Mouse (Mus musculus) kidney, adult 2 months (tissue): ENCODE results near the gene Zfp94. TPM values are rescaled to one million over a fixed set of nuclear protein-coding genes. Genes with fewer than 3 reads are reported as not detected.

Experiments used
- DNase-seq: peaks from one replicate; pipeline ENCODE4 v3.0.0; 2021
- H3K27ac ChIP-seq: fragments of 200-500 bp; 2 replicates; pipeline ENCODE4 v1.5.1; 2012; ENCODE audit warnings: low read depth, low read length, control low read depth, inconsistent platforms; ENCODE audit not compliant: insufficient read depth
- H3K27me3 ChIP-seq: fragments of 200-500 bp; replicated peaks from 2 replicates; pipeline ENCODE4 v1.6.1; 2012; ENCODE audit warnings: mild to moderate bottlenecking, moderate library complexity, low read length, inconsistent platforms; ENCODE audit not compliant: control insufficient read depth, insufficient read depth
- H3K36me3 ChIP-seq: fragments of 200-500 bp; 2 replicates; pipeline ENCODE4 v1.6.1; 2012; ENCODE audit warnings: mild to moderate bottlenecking, moderate library complexity, low read length, inconsistent platforms; ENCODE audit not compliant: control insufficient read depth, insufficient read depth
- H3K4me1 ChIP-seq: fragments of 200-500 bp; 2 replicates; pipeline ENCODE4 v1.6.1; 2011; ENCODE audit warnings: low read length; ENCODE audit not compliant: control insufficient read depth, insufficient read depth
- H3K4me3 ChIP-seq: fragments of 200-500 bp; 2 replicates; pipeline ENCODE4 v1.5.1; 2011; ENCODE audit warnings: mild to moderate bottlenecking, low read depth, low read length, control low read depth; ENCODE audit not compliant: insufficient read depth
- CTCF ChIP-seq: fragments of 200-500 bp; conservative IDR thresholded peaks from 2 replicates; pipeline ENCODE4 v1.5.1; 2011; ENCODE audit warnings: low read depth, mild to moderate bottlenecking, control low read depth, low read length, moderate library complexity, mixed read lengths; ENCODE audit not compliant: insufficient read depth, insufficient read length
- POLR2A ChIP-seq: fragments of 200-500 bp; IDR thresholded peaks from one replicate; pipeline ENCODE4 v1.6.1; 2011; ENCODE audit warnings: low read depth, low read length, control low read depth
- WGBS: fragments of 180-500 bp; shearing (Covaris S2); methylation state at CpG from one replicate; pipeline ENCODE4 v1.1.7; 2018; 5-methylcytosine and 5-hydroxymethylcytosine counted together
- polyA plus RNA-seq: library from polyadenylated mRNA; depleted of rRNA; stranded (reverse); fragments of >200 nt; gene quantifications from 2 replicates; pipeline ENCODE4 v1.2.3, GENCODE M21; 2012; rRNA removed

Gene Zfp94
- polyA plus RNA-seq = 9.4 and 10.5 TPM in 2 replicates

DNA sequence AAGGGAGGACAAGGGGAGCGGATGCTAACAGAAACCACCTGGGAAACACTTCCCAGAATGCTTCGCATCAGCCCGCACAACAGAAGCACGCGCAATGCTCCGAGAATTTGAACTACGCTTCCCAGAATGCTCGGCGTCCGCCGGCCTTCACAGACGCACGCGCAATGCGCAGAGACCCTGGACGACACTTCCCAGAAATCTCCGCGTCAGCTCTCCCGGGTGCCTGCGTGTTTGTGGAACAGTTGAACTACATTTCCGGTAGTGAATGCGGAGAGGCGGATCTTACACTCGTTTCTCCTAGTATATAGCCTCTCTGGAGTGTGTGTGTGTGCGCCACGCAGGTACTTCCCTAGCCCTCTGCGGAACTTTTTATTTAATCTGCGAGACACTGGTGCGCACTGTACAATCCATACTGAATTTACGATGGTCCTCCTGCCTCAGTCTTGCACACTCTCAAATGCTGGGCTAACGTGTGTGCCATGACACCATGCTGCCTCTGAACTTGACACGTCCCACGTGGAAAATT is at the start of gene Zfp94:
Gene Zfp94, minus strand, starts transcription at position 100 of the 526 bp plus-strand sequence.
- peak; percentile 98 for DNase-seq
- Histone ChIP-seq H3K27me3 (no peaks in the 10 kb centered on the region), H3K4me1 (peaks cover 6% of the 10 kb centered on the region; the same call in 1 of the 2 replicates), H3K36me3 (no peaks in the 10 kb centered on the region), H3K27ac (peak within 1 kb of the TSS; percentile 49; the same call in 1 of the 2 replicates), H3K4me3 (peak within 1 kb of the TSS; percentile 65)
- TF ChIP-seq CTCF = no peak
- no peak for TF ChIP-seq POLR2A
- under 1% methylated on average over 33 of the region's 33 CpGs for WGBS

DNA sequence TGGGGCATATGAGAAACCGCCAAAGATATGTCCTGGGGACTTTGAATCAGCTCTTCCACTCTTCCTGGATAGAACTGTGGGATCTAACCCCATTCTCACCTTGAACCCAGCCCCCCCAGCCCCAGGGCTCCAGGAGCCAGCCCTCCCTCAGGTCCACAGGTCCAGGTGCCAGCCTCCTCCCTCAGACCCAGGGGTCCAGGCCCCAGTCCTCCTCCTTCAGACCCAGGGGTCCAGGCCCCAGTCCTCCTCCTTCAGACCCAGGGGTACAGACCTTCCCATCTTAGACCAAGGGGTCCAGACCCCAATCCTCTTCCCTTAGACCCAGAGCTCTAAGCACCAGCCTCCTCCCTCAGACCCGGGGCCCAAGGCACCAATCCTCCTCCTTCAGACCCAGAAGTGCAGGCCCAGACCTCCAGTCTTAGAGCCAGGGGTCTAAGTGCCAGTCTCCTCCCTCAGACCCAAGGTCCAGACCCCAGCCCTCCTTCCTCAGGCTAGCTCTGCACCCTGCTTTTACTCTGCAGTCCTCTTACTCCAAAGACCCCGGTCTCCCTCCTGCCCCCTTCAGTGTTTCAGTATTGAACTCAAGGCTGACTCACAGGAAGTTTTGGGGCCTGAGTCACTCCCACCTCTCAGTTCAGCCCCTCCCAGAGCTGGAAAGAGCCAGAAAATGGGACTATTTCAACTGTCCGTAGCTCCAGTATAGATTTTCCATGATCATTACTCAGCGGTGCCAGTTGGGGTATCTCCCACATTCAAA is 49.0 kb upstream of the Zfp94 start:
- no peak for DNase-seq
- Histone ChIP-seq H3K27ac (no peak overlapping the region), H3K27me3 (no peaks in the 10 kb centered on the region), H3K4me1 (no peaks in the 10 kb centered on the region), H3K36me3 (no peaks in the 10 kb centered on the region), H3K4me3 (no peak overlapping the region)
- WGBS = 68% methylated on average over 5 of the region's 5 CpGs
- TF ChIP-seq CTCF (no peak), POLR2A (no peak)

DNA sequence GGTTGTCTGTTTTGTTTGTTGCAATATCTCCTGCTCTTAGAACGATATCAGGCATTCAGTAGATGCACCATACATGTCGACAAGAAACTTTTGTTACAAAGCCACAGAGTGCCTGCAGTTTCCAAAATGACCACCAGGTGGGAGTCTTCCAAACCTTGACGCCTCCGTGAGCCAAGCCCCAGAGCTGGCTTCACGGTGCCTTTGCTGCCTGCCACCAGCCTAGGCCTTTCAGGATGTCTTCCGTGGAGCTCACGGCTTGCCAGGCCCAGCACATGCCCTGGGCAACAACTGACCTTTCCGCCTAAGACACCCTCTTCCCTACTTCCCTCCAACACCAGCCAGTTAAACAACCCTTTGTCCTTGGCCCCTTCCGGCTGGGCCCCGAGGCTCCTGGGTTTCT is 48.4 kb upstream of the Zfp94 start:
- peak; percentile 78 for DNase-seq
- TF ChIP-seq CTCF = peak; percentile 77
- TF ChIP-seq POLR2A = no peak
- Histone ChIP-seq H3K4me3 (no peak overlapping the region), H3K4me1 (no peaks in the 10 kb centered on the region), H3K27ac (no peak overlapping the region), H3K27me3 (no peaks in the 10 kb centered on the region), H3K36me3 (no peaks in the 10 kb centered on the region)
- WGBS = 13% methylated on average over 10 of the region's 10 CpGs

DNA sequence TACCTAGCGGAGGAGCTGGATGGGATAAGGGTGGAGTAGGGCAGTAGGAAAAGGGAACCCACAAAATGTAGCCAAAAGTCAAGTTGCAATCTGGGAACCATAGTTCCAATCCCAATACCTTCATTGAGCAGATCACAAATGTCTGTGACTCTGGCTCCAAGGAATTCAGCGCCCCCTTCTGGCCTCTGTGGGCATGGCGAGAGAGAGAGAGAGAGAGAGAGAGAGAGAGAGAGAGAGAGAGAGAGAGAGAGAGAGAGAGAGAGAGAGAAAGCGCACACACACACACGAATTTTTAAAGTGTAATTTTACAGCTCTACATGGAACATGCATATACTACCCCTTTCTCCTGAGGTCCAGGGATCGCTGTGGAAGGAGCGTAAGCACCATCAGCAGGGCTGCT is 46.8 kb upstream of the Zfp94 start:
- WGBS = 21% methylated on average over 7 of the region's 7 CpGs
- H3K4me3 ChIP-seq = no peak overlapping the region
- no peak for DNase-seq

DNA sequence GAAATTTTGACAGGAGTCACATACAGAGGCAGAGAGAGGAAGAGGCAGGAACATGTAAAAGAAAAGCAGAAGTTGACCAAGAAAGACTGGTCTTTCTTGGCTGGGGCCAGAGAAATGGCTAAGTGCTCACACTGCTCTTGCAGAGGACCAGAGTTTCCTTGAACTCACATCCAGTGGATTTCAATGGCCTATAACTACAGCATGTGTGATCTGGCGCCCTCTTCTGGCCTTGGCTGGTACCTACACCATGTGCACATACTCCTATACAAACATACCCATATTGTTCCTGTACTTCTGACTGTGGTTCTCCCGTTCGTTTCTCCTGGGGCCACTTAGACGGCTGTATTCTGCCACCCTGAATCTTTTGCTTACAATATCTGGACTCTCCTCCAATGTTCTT is 44.5 kb upstream of the Zfp94 start:
- Histone ChIP-seq H3K36me3 (no peaks in the 10 kb centered on the region), H3K4me1 (no peaks in the 10 kb centered on the region), H3K27ac (no peak overlapping the region), H3K4me3 (no peak overlapping the region), H3K27me3 (no peaks in the 10 kb centered on the region)
- 62% methylated on average over 4 of the region's 4 CpGs for WGBS
- TF ChIP-seq CTCF (no peak), POLR2A (no peak)
- no peak for DNase-seq

More for the DNA sequence above, 46.8 kb upstream of the Zfp94 start:
- H3K36me3 ChIP-seq = no peaks in the 10 kb centered on the region
- no peaks in the 10 kb centered on the region for H3K27me3 ChIP-seq
- H3K27ac ChIP-seq = no peak overlapping the region
- TF ChIP-seq CTCF = 0 out of 2 replicates have a peak, but pooled peaks have one; percentile 16
- TF ChIP-seq POLR2A = no peak
- H3K4me1 ChIP-seq = no peaks in the 10 kb centered on the region

DNA sequence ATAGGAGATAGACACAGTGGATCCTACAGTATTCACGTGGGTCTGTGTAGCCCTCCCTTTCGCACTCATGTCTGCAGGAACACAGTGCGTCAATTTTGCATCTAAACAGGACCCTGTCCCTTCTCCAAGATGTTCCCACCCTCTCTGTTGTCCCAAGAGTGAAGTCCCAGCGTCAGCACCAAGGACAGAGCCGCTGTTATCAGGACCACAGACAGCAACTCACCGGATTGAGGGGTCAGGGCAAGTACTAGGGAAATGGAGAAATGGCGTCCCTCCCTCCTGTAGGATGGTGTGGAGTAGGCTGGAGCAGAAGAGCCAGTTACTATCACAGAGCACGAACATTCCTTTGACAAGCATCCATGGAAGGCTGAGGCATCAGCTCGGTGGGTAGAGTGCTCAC is 42.8 kb upstream of the Zfp94 start:
- DNase-seq = no peak
- Histone ChIP-seq H3K27ac (no peak overlapping the region), H3K27me3 (no peaks in the 10 kb centered on the region), H3K36me3 (no peaks in the 10 kb centered on the region), H3K4me3 (no peak overlapping the region), H3K4me1 (no peaks in the 10 kb centered on the region)
- TF ChIP-seq CTCF (no peak), POLR2A (no peak)
- 19% methylated on average over 9 of the region's 9 CpGs for WGBS

DNA sequence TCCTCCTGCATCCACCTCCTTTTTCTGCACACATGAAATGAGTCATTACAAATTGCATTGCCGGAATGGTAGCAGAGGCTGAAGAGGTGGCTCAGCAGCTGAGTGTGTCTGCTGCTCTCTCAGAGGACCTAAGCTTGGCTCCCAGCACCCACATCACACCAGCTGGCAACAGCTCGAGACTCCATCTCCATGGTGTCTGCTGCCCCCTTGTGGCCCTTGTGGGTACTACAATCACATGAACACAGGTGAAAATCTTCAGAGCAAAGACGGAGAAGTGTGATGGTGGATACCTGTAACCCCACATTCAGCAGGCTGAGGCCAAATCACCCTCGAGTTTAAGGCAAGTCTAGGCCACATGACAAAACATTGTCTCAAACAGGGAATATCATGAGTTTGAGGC is 41.4 kb upstream of the Zfp94 start:
- WGBS = 48% methylated on average over 4 of the region's 4 CpGs
- H3K36me3 ChIP-seq = no peaks in the 10 kb centered on the region
- peak; percentile 33 for TF ChIP-seq CTCF
- no peak for TF ChIP-seq POLR2A
- DNase-seq = no peak
- H3K27me3 ChIP-seq = no peaks in the 10 kb centered on the region
- no peak overlapping the region for H3K27ac ChIP-seq
- no peak overlapping the region for H3K4me3 ChIP-seq
- H3K4me1 ChIP-seq = no peaks in the 10 kb centered on the region
